ENCODE assay signal across 20 mouse cellular contexts in the genomic region with DNA sequence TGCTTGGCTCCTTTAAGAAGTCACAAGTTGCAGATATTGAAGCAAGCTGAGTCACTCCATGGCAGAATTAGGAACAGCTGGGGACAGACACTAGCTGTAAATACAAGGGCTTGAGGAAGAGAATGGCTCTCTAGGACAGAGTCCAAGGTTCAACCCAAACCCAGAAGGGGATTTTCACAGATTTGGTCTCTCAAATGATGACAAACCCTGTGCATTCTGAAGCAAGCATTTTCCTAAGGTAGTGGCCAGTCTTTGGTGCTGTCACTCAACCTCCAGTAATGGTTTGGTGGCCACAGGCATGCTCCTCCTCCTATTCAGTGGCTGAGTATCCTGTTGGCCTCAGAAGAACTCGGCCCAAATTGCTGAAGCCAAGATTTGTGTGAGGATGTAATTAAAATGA. TPM values are rescaled to one million over a fixed set of nuclear protein-coding genes. Genes with fewer than 3 reads are reported as not detected.
DNase-seq lines count a peak whose midpoint lies in the region; ATAC-seq and TF ChIP-seq lines count a peak whose summit lies in the region.
"Had no signal": no experiment of that assay in that cellular context is flagged by ENCODE, and none has a peak within 500 bp of the region (broad histone marks: within the 10 kb centered on the region; RNA-seq: fewer than 3 reads in every experiment).

No protein-coding gene starts in this region.

- 47% methylated on average over 1 of the region's 1 CpGs for WGBS in heart, embryonic 11.5 days (ENCODE audit: insufficient replicate concordance)
- WGBS in lung, postnatal 0 days: 45% methylated on average over 1 of the region's 1 CpGs
- WGBS in lung, adult 2 months: 16% methylated on average over 1 of the region's 1 CpGs
- WGBS in embryonic facial prominence, embryonic 15.5 days: 26% methylated on average over 1 of the region's 1 CpGs

- ATAC-seq in heart, embryonic 11.5 days (replicated peaks; ENCODE audit: insufficient number of reproducible peaks, low FRiP score, low TSS enrichment): no peak
- no peak for ATAC-seq in lung, postnatal 0 days
- ATAC-seq in embryonic facial prominence, embryonic 15.5 days (ENCODE audit: insufficient number of reproducible peaks, low FRiP score, low TSS enrichment, low read depth): no peak
- ATAC-seq: CD4-positive, CD25-positive, alpha-beta regulatory T cell, adult 4 months; forebrain, embryonic 14.5 days; liver, embryonic 12.5 days had no signal

- no peak for TF ChIP-seq EP300 in lung, postnatal 0 days (IDR thresholded peaks at IDR 0.05)

- TF ChIP-seq CTCF in lung, postnatal 0 days (IDR thresholded peaks at IDR 0.05): no peak
- no peak for TF ChIP-seq CTCF in lung, adult 2 months (IDR thresholded peaks at IDR 0.05; ENCODE audit: insufficient read depth, low read length)

- no peak overlapping the region for H3K4me2 ChIP-seq in heart, embryonic 11.5 days
- no peak overlapping the region for H3K4me2 ChIP-seq in lung, postnatal 0 days (replicated peaks; ENCODE audit: low read depth, low read length)
- H3K4me2 ChIP-seq in embryonic facial prominence, embryonic 15.5 days (replicated peaks): no peak overlapping the region
- H3K4me2 ChIP-seq: limb, embryonic 12.5 days; liver, embryonic 12.5 days; lung, embryonic 14.5 days had no signal

- no peak overlapping the region for H3K27ac ChIP-seq in heart, embryonic 11.5 days (ENCODE audit: low read depth, low read length)
- H3K27ac ChIP-seq in lung, postnatal 0 days (ENCODE audit: low read length): no peak overlapping the region
- H3K27ac ChIP-seq in embryonic facial prominence, embryonic 15.5 days (replicated peaks): 0 out of 2 replicates have a peak overlapping the region, but pooled peaks have one; percentile 34
- H3K27ac ChIP-seq: heart, adult 2 months; limb, embryonic 12.5 days; liver, embryonic 12.5 days had no signal

- H3K36me3 ChIP-seq in heart, embryonic 11.5 days (ENCODE audit: control insufficient read depth, insufficient read depth, low read length): no peaks in the 10 kb centered on the region
- no peaks in the 10 kb centered on the region for H3K36me3 ChIP-seq in lung, postnatal 0 days (ENCODE audit: insufficient read depth, low read length)
- H3K36me3 ChIP-seq in embryonic facial prominence, embryonic 15.5 days: no peaks in the 10 kb centered on the region
- H3K36me3 ChIP-seq: limb, embryonic 12.5 days; liver, embryonic 12.5 days had no signal

- peak; percentile 52 for DNase-seq in heart, adult 8-10 months (ENCODE audit: low spot score)
- peak; percentile 31 for DNase-seq in lung, postnatal 0 days (ENCODE audit: low spot score)
- no peak for DNase-seq in lung, adult 2 months
- peak; percentile 45 for DNase-seq in skeletal muscle tissue, adult 2 months (ENCODE audit: low read depth, low spot score)
- no peak for DNase-seq in spleen, postnatal 4 days (ENCODE audit: low spot score in 2 of 2)
- DNase-seq: cerebellum, adult 2 months; cerebellum, postnatal 36 days; kidney, adult 11 months; kidney, postnatal 25 days; lung, embryonic 14.5 days; lung, postnatal 4 days; retina, postnatal 1 day; thymus, postnatal 14 days had no signal

- H3K4me1 ChIP-seq in heart, embryonic 11.5 days (ENCODE audit: control insufficient read depth, insufficient read depth, low read length): no peaks in the 10 kb centered on the region
- no peaks in the 10 kb centered on the region for H3K4me1 ChIP-seq in lung, postnatal 0 days (ENCODE audit: insufficient read depth, low read depth, low read length)
- H3K4me1 ChIP-seq in lung, adult 2 months (ENCODE audit: control insufficient read depth, insufficient read depth, low read length): no peaks in the 10 kb centered on the region; the same call in 1 of the 2 replicates
- H3K4me1 ChIP-seq in embryonic facial prominence, embryonic 15.5 days: peaks cover 42% of the 10 kb centered on the region
- H3K4me1 ChIP-seq: liver, embryonic 12.5 days had no signal

- H3K9me3 ChIP-seq in heart, embryonic 11.5 days (replicated peaks; ENCODE audit: control insufficient read depth, low read length): no peaks in the 10 kb centered on the region
- H3K9me3 ChIP-seq in lung, postnatal 0 days (ENCODE audit: low read length): no peaks in the 10 kb centered on the region
- no peaks in the 10 kb centered on the region for H3K9me3 ChIP-seq in embryonic facial prominence, embryonic 15.5 days (replicated peaks)
- H3K9me3 ChIP-seq: limb, embryonic 12.5 days; liver, embryonic 12.5 days had no signal

- H3K4me3 ChIP-seq in heart, embryonic 11.5 days (ENCODE audit: low read depth, low read length): no peak overlapping the region
- no peak overlapping the region for H3K4me3 ChIP-seq in lung, postnatal 0 days (ENCODE audit: low read depth, low read length)
- no peak overlapping the region for H3K4me3 ChIP-seq in lung, adult 2 months (replicated peaks; ENCODE audit: extremely low read depth, low read depth, low read length)
- no peak overlapping the region for H3K4me3 ChIP-seq in embryonic facial prominence, embryonic 15.5 days (replicated peaks)
- H3K4me3 ChIP-seq: heart, adult 2 months; limb, embryonic 12.5 days; liver, embryonic 12.5 days had no signal

- TF ChIP-seq POLR2A in lung, adult 2 months (IDR thresholded peaks at IDR 0.05; ENCODE audit: borderline replicate concordance, extremely low read depth, low read depth, low read length): no peak

- no peak overlapping the region for H3K9ac ChIP-seq in heart, embryonic 11.5 days (ENCODE audit: low read depth, low read length)
- H3K9ac ChIP-seq in lung, postnatal 0 days (replicated peaks; ENCODE audit: low read depth): no peak overlapping the region
- no peak overlapping the region for H3K9ac ChIP-seq in embryonic facial prominence, embryonic 15.5 days
- H3K9ac ChIP-seq: limb, embryonic 12.5 days; liver, embryonic 12.5 days; lung, embryonic 14.5 days had no signal

- H3K27me3 ChIP-seq in heart, embryonic 11.5 days (ENCODE audit: control insufficient read depth, insufficient read depth, low read length): no peaks in the 10 kb centered on the region
- no peaks in the 10 kb centered on the region for H3K27me3 ChIP-seq in lung, postnatal 0 days (replicated peaks; ENCODE audit: insufficient read depth, low read length)
- no peaks in the 10 kb centered on the region for H3K27me3 ChIP-seq in embryonic facial prominence, embryonic 15.5 days
- H3K27me3 ChIP-seq: limb, embryonic 12.5 days; liver, embryonic 12.5 days had no signal

RNA-seq across cellular contexts. Expression of a gene that starts 38.5 kb away (rescaled TPM):
- total RNA-seq in heart, adult 8-10 months (2022): 1 to 10 TPM; 3.2 to 3.6 (median 3.4) TPM
- polyA plus RNA-seq in heart, embryonic 11.5 days (2014; fragmentation: Nextera tagmentation; extraction: Ambion mirVana): 5.3 and 5.5 TPM in 2 replicates
- polyA plus RNA-seq in lung, postnatal 0 days (2015; fragmentation: Nextera tagmentation; extraction: Ambion mirVana): 23.9 and 28.6 TPM in 2 replicates
- 27.0 and 28.6 TPM in 2 replicates for polyA plus RNA-seq in lung, adult 2 months (2012; rRNA removed)
- polyA plus RNA-seq in embryonic facial prominence, embryonic 15.5 days (2015; fragmentation: Nextera tagmentation; extraction: Ambion mirVana): 35.3 and 38.3 TPM in 2 replicates
- polyA plus RNA-seq: CD4-positive, CD25-positive, alpha-beta regulatory T cell, adult 4 months had no signal

Comparison
In these comparisons a context has a peak if more than half of its experiments do, and no peak if none do; other contexts are left out.
1. DNase-seq: peak in heart, adult 8-10 months (single experiment), lung, postnatal 0 days (single experiment) and skeletal muscle tissue, adult 2 months (single experiment); none in lung, adult 2 months (single experiment) and spleen, postnatal 4 days (0 of 2).